Mouse (Mus musculus) intestine, embryonic 14.5 days (tissue): ENCODE measurements around the gene Dapl1. TPM values are rescaled to one million over a fixed set of nuclear protein-coding genes. Genes with fewer than 3 reads are reported as not detected.
A peak's percentile ranks its signal among the peaks of the same experiment; 100 is the strongest.

Source experiments
- ATAC-seq: fragments of 200-750 bp; cut with Nextera tagmentation; replicated peaks from 2 replicates; pipeline ENCODE4 v1.8.0; 2017; ENCODE audit warnings: low read depth, moderate number of reproducible peaks, moderate TSS enrichment, moderate library complexity; ENCODE audit not compliant: low FRiP score, low TSS enrichment
- DNase-seq: peaks from one replicate; pipeline ENCODE4 v3.0.0-alpha.2; 2018; ENCODE audit warnings: low spot score
- H3K27ac ChIP-seq: fragments of 300-500 bp; sonication (generic); 2 replicates; pipeline ENCODE4 v1.5.1; 2014; ENCODE audit warnings: low read depth, mild to moderate bottlenecking, control low read depth
- H3K27me3 ChIP-seq: fragments of 300-500 bp; sonication (generic); replicated peaks from 2 replicates; pipeline ENCODE4 v1.6.1; 2014; ENCODE audit warnings: low read length, control low read depth; ENCODE audit not compliant: control insufficient read depth, insufficient read depth
- H3K36me3 ChIP-seq: fragments of 300-500 bp; sonication (generic); 2 replicates; pipeline ENCODE4 v1.6.1; 2014; ENCODE audit warnings: low read length, control low read depth; ENCODE audit not compliant: control insufficient read depth, insufficient read depth
- H3K4me1 ChIP-seq: fragments of 300-500 bp; sonication (generic); replicated peaks from 2 replicates; pipeline ENCODE4 v1.6.1; 2014; ENCODE audit warnings: low read length, control low read depth, mixed read lengths; ENCODE audit not compliant: control insufficient read depth, insufficient read depth
- H3K4me2 ChIP-seq: fragments of 300-500 bp; sonication (generic); 2 replicates; pipeline ENCODE4 v1.6.1; 2014; ENCODE audit warnings: low read length
- H3K4me3 ChIP-seq: fragments of 300-500 bp; sonication (generic); 2 replicates; pipeline ENCODE4 v1.5.1; 2014; ENCODE audit warnings: low read depth, low read length, control low read depth, mixed read lengths
- H3K9ac ChIP-seq: fragments of 300-500 bp; sonication (generic); 2 replicates; pipeline ENCODE4 v1.6.1; 2014; ENCODE audit warnings: mild to moderate bottlenecking, low read length
- H3K9me3 ChIP-seq: fragments of 300-500 bp; sonication (generic); 2 replicates; pipeline ENCODE4 v1.6.1; 2016; ENCODE audit warnings: low read length, control low read depth; ENCODE audit not compliant: control insufficient read depth
- WGBS: fragments of 180-500 bp; shearing (Covaris S2); extraction: QIAGEN DNeasy Blood & Tissue Kit; methylation state at CpG from one replicate; pipeline ENCODE4 v1.1.7; 2014; 5-methylcytosine and 5-hydroxymethylcytosine counted together
- polyA plus RNA-seq: library from polyadenylated mRNA; unstranded; fragments of >200 nt; fragmentation: Nextera tagmentation; extraction: Ambion mirVana; gene quantifications from 2 replicates; pipeline ENCODE4 v1.2.1, GENCODE M21; 2014

The Dapl1 gene
- polyA plus RNA-seq, 1 experiment from 2014 or later = not detected

GRCm38 (mm10) chr2:59488235-59488634 is 3.8 kb downstream of the Dapl1 start:
- Histone ChIP-seq H3K9me3 (no peaks in the 10 kb centered on the region), H3K27me3 (no peaks in the 10 kb centered on the region), H3K4me1 (no peaks in the 10 kb centered on the region), H3K36me3 (no peaks in the 10 kb centered on the region), H3K9ac (no peak overlapping the region), H3K27ac (no peak overlapping the region), H3K4me2 (no peak overlapping the region), H3K4me3 (no peak overlapping the region)
- ATAC-seq (no peak), DNase-seq (no peak)
- 73% methylated on average over 2 of the region's 2 CpGs for WGBS

- 72% methylated on average over 7 of the region's 7 CpGs for WGBS
- H3K9me3 ChIP-seq = no peaks in the 10 kb centered on the region
Observed at GRCm38 (mm10) chr2:59490353-59490752, 5.9 kb downstream of the Dapl1 start.

GRCm38 (mm10) chr2:59493445-59494085 is 9.1 kb downstream of the Dapl1 start:
- no peaks in the 10 kb centered on the region for H3K9me3 ChIP-seq
- no peak overlapping the region for H3K4me2 ChIP-seq
- no peak overlapping the region for H3K27ac ChIP-seq
- no peaks in the 10 kb centered on the region for H3K27me3 ChIP-seq
- H3K4me3 ChIP-seq = no peak overlapping the region
- H3K36me3 ChIP-seq = no peaks in the 10 kb centered on the region
- WGBS = 35% methylated on average over 13 of the region's 13 CpGs
- DNase-seq (no peak), ATAC-seq (no peak)
- H3K9ac ChIP-seq = no peak overlapping the region
- H3K4me1 ChIP-seq = no peaks in the 10 kb centered on the region

More at GRCm38 (mm10) chr2:59490353-59490752, 5.9 kb downstream of the Dapl1 start:
- DNase-seq (no peak), ATAC-seq (no peak)
- Histone ChIP-seq H3K4me2 (no peak overlapping the region), H3K27ac (no peak overlapping the region), H3K4me1 (no peaks in the 10 kb centered on the region), H3K36me3 (no peaks in the 10 kb centered on the region), H3K4me3 (no peak overlapping the region), H3K27me3 (no peaks in the 10 kb centered on the region), H3K9ac (no peak overlapping the region)

- Histone ChIP-seq H3K27ac (no peak overlapping the region), H3K9me3 (no peaks in the 10 kb centered on the region), H3K9ac (no peak overlapping the region), H3K36me3 (no peaks in the 10 kb centered on the region), H3K4me1 (no peaks in the 10 kb centered on the region), H3K27me3 (no peaks in the 10 kb centered on the region), H3K4me3 (no peak overlapping the region), H3K4me2 (no peak overlapping the region)
- ATAC-seq (no peak), DNase-seq (no peak)
- WGBS = 86% methylated on average over 8 of the region's 8 CpGs
Observed at GRCm38 (mm10) chr2:59499146-59499545, 14.7 kb downstream of the Dapl1 start.

GRCm38 (mm10) chr2:59499717-59500116 is 15.3 kb downstream of the Dapl1 start:
- H3K36me3 ChIP-seq = no peaks in the 10 kb centered on the region
- no peak overlapping the region for H3K9ac ChIP-seq
- H3K4me3 ChIP-seq = no peak overlapping the region
- H3K27me3 ChIP-seq = no peaks in the 10 kb centered on the region
- H3K4me2 ChIP-seq = no peak overlapping the region
- ATAC-seq (no peak), DNase-seq (no peak)
- H3K4me1 ChIP-seq = no peaks in the 10 kb centered on the region
- WGBS = 80% methylated on average over 2 of the region's 2 CpGs
- H3K9me3 ChIP-seq = no peaks in the 10 kb centered on the region
- H3K27ac ChIP-seq = no peak overlapping the region

DNA sequence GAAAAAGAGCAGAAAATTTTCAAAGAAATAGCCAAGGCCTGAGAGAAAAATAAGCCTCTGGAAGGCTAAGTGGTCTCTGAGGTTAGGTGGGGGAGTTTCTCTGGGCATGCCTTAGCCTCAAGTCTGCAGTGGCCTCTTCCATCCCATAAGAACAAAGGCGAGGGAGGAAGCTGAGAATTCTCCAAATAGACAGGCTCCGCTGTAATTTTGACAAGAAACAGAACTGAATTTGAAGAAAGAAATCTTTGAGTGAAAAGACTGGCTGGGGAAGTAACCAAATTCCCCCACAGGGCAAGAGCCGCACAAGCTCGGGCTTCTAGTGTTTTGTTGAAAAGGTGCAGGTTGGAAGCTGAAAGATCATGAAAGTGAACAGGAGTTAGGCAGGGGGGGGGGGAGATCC is 24.6 kb downstream of the Dapl1 start:
- Histone ChIP-seq H3K9ac (no peak overlapping the region), H3K4me2 (no peak overlapping the region), H3K4me1 (peaks cover 9% of the 10 kb centered on the region; the same call in 1 of the 2 replicates), H3K9me3 (no peaks in the 10 kb centered on the region), H3K27me3 (no peaks in the 10 kb centered on the region), H3K36me3 (no peaks in the 10 kb centered on the region), H3K27ac (peak overlapping the region; percentile 22; the same call in 1 of the 2 replicates), H3K4me3 (no peak overlapping the region)
- 39% methylated on average over 4 of the region's 4 CpGs for WGBS
- DNase-seq (no peak), ATAC-seq (no peak)

- 46% methylated on average over 9 of the region's 9 CpGs for WGBS
- Histone ChIP-seq H3K4me2 (no peak overlapping the region), H3K27ac (no peak overlapping the region), H3K9me3 (no peaks in the 10 kb centered on the region), H3K36me3 (no peaks in the 10 kb centered on the region), H3K9ac (no peak overlapping the region), H3K4me1 (peaks cover 12% of the 10 kb centered on the region; the same call in 1 of the 2 replicates), H3K4me3 (no peak overlapping the region), H3K27me3 (no peaks in the 10 kb centered on the region)
- ATAC-seq (no peak), DNase-seq (no peak)
Observed at GRCm38 (mm10) chr2:59510416-59510815, 26.0 kb downstream of the Dapl1 start.

DNA sequence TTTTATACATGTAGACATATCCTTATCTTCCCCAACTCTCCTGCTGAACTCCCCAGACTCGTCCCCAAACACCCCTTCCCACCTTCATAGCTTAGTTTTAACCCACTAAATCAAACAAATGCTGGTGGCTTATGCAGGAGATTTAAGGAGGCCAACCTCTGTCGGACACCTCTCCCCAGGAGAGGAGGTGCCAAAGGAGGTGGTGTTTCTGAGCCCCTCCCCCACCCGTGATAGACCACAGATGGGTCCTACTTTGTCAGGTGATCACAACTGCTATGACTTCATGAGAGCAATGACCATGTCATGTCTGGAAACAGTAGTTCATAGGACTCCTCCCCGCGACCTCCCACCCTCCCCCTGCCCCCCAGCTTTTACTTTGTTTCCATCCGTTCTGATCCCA is 26.4 kb downstream of the Dapl1 start:
- Histone ChIP-seq H3K9me3 (no peaks in the 10 kb centered on the region), H3K27ac (no peak overlapping the region), H3K9ac (no peak overlapping the region), H3K36me3 (no peaks in the 10 kb centered on the region), H3K4me3 (no peak overlapping the region), H3K4me1 (peaks cover 12% of the 10 kb centered on the region; the same call in 1 of the 2 replicates), H3K27me3 (no peaks in the 10 kb centered on the region), H3K4me2 (no peak overlapping the region)
- DNase-seq (no peak), ATAC-seq (no peak)
- 62% methylated on average over 6 of the region's 6 CpGs for WGBS

DNA sequence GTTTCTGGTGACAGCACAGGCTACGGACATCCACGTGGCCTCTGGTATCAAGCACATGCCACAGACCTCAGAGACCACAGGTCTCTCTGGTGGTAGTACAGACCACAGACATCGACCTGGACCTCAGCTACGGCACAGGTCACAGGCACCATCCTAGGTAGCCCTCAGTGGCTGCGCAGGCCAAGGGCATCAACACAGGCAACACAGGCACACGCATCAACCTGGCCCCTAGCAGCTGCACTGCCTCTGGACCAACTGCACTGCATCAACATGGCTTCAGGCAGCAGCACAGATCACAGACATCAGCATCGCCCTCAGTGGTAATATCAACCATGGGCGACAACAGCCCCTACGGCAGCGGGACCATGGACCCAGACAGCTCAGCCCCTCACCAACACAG is 36.2 kb downstream of the Dapl1 start:
- H3K36me3 ChIP-seq = no peaks in the 10 kb centered on the region
- 91% methylated on average over 10 of the region's 10 CpGs for WGBS
- no peaks in the 10 kb centered on the region for H3K9me3 ChIP-seq
- no peak overlapping the region for H3K27ac ChIP-seq
- ATAC-seq (no peak), DNase-seq (no peak)
- no peak overlapping the region for H3K9ac ChIP-seq
- peaks cover 19% of the 10 kb centered on the region for H3K4me1 ChIP-seq
- no peak overlapping the region for H3K4me3 ChIP-seq
- H3K4me2 ChIP-seq = no peak overlapping the region
- H3K27me3 ChIP-seq = no peaks in the 10 kb centered on the region
